Mouse (Mus musculus): ENCODE measurements around the gene Adamts16. TPM values are rescaled to one million over a fixed set of nuclear protein-coding genes. Genes with fewer than 3 reads are reported as not detected.

Adamts16 gene
- polyA plus RNA-seq (2014; fragmentation: Illumina TruSeq; extraction: RNeasy Lipid Tissue Mini Kit (QIAGEN cat#74804)): 0.51 TPM

GRCm38 (mm10) chr13:70841421-70841904 lies at the start of gene Adamts16:
Gene Adamts16, minus strand, starts transcription at chr13:70841811.

Other genes with a start within 250 kb of the Adamts16 start
- 39.9 TPM for gene Ice1, start 204.2 kb downstream of the Adamts16 start, polyA plus RNA-seq (2014; fragmentation: Illumina TruSeq; extraction: RNeasy Lipid Tissue Mini Kit (QIAGEN cat#74804))

Data from ovary, adult 10 weeks (tissue).